Mouse (Mus musculus) megakaryocyte, embryonic 14.5 days (primary cell): ENCODE data around the gene Zic2.

Experiments
- FLI1 ChIP-seq: IDR thresholded peaks from 2 replicates; pipeline ENCODE4 v1.6.1; 2012; ENCODE audit warnings: low read length, inconsistent platforms, mixed read lengths
- GATA1 ChIP-seq: IDR thresholded peaks from 3 replicates; pipeline ENCODE4 v1.6.1; 2012; ENCODE audit warnings: mixed read lengths, low read length, inconsistent platforms, borderline replicate concordance

DNA sequence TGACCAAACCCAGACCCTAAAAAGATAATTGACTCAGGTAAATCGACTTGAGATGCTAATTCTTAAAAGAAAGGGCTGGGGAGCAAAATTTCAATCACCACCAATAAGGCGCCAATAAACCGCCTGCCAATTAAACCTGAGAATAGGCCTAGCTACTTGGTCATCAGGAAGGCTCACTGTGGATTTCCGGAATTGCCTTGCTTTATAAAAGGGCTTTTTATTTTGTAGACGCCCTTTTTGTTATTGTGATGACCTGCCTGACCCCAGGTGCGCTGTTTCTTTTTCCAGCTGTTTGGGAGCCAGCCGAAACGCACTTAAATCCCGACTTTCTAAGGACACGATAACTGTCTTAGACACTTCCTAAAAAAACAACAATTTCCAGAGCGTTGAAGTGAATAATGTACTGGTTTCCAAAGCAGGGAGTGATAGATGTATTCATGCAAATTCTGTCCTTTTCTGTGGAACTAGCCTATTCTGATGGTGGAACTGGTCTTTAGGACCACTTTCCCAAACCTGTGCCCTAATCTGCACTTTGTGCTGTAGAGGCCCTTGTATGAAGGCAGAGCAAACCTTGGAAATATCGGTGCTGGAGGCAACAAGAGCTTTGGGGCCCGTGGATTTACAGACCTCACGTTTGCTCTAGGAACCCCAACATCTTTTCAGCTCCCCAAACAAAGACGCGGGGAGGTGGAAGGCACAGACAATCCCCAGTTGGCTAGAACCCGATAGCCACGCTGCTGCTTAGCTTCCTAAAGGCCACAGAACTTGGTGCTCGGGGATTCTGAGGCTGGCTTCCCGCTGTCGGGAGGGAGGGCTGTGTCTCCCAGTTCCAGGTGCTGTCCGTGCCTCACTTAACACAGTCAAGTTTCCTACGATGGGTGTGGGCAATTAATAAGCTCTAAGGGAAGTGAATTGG, 7.1 kb upstream of the Zic2 start:
- no peak for TF ChIP-seq GATA1
- no peak for TF ChIP-seq FLI1
